Mouse (Mus musculus) layer of hippocampus, adult 9-10 months (tissue): ENCODE measurements around the gene Lars2.

Experiments used
- DNase-seq: peaks from one replicate; pipeline ENCODE4 v3.0.0; 2022; ENCODE audit warnings: low spot score

The Lars2 gene

DNA sequence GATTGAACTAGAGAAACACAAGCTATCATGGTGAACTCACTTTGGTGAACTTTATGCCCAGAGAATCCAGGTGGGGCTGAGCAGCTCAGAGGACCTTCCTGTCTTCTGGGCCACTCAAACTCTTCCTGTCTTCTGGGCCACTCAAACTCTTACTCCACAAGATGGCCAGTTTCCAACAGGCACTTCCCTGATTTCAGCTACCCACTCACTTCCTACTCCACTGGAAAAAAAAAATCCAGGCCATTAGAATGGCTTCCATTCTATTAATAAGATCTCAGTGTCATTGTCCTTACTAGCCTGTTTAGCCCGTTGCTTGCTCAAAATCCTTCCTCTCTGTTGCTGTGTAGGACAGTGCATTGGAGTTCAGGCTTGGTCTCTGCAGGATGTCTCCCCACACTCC, 108.8 kb downstream of the Lars2 start:
- DNase-seq: no peak

DNA sequence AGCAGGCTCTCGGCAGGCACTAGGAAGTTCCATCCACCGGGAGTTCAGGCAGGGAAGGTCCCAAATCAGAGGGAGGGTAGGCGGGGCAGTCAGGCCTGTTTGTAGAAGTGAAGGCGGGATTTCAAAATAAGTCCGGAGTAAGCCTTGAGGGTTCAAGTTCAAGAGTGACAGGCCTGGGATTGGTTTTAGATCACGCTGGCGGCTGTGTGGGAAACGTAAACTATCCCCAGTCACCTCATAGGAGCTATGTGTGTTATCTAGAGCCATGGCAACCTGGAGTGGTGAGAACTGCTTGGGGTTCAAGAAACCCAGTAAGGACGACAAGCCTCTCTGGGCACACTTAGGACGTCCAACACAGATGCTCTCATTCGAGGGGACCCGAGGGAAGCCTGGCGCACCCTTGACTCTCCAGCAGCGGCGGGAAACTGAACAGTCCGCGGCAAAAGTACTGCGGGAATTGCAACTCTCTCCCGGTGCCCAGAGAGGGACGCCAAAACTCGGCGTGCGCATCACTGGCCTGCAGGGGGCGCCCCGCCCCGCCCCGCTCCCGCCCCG, 111.4 kb downstream of the Lars2 start:
- DNase-seq: no peak

DNA sequence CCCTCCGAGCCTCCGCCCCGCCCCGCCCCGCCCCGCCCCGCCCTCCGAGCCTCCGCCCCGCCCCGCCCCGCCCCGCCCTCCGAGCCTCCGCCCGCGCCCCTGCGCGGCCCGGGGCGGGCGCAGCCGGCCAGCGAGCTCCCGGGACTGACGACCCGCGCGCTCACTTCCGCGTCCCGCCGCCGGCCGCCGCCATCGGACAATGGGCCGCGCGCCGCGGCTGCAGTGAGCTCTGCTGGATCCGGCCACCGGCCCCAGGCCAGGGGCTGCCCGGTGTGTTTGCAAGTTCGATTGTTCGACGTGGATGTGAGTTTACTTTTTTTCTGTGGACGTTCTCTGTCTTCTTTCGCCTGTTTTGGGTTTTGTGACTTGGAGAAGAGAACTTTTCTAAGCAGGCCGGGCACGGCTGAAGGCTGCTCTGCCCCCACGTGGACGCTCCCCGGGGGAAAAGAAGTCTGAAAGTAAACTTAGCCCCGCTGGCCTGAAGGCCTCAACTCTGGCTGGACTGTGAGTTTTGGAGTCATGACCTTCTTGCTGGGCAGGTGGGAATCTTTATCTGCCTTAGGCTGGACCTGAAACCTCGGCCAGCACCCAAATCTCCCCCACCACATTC, 112.0 kb downstream of the Lars2 start, which contains the start of gene Limd1:
Gene Limd1 (plus strand): TSS at position 121 of the 610 bp plus-strand sequence.
- DNase-seq: no peak

DNA sequence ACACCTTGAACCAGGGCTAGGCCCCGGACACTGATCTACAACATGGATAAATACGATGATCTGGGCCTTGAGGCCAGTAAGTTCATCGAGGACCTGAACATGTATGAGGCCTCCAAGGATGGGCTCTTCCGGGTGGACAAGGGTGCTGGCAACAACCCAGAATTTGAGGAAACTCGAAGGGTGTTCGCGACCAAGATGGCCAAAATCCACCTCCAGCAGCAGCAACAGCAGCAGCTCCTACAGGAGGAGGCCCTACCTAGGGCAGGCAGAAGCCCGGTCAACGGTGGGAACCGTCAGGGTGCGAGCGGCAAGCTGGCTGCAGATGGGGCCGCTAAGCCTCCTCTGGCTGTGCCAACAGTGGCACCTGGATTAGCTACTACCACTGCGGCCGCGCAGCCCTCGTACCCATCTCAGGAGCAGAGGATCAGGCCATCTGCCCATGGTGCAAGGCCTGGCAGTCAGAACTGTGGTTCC, 112.5 kb downstream of the Lars2 start:
- no peak for DNase-seq

GRCm38 (mm10) chr9:123479876-123480252, 113.1 kb downstream of the Lars2 start:
- DNase-seq: no peak

- DNase-seq: no peak
These were observed 113.7 kb downstream of the Lars2 start for GRCm38 (mm10) chr9:123480253-123480921.

DNA sequence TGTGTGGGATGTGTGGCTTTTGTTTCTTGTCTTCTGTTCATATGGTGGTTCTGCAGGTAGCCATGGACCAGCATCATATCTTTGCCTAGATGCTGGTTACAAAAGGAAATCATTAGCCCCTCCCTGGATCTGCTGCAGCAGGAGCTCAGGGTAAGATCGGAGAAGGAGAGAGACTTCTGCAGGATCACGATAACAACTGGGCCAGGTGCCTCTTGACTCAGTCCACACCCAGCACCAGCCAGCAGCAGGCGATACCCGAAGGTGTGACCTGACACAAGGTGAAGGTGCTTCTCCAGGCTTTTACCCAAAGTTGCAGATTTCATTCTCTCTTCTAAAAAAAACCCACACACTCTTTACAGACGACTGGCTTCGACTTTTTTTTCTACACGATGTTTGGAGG, 114.4 kb downstream of the Lars2 start:
- DNase-seq: no peak

- DNase-seq: no peak
These were observed 116.9 kb downstream of the Lars2 start for GRCm38 (mm10) chr9:123483598-123483997.

DNA sequence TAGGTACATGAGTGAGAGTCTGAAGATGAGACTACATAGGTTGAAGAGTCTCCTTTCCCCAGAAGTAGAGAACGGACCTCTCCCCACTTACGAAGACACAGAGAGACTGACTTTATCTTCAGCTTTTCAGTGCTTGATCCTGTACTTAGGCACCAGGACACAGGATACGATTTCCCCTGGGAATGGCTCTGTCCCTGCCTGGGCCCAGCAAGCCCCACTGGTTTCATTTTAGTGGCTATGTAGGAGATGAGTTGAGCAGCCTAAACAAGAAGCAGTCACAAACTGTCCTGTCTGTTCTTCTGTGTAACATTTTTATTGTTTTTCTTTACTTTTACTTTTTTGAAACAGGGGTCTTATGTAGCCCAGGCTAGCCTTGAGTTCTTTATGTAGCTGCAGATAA, 118.1 kb downstream of the Lars2 start:
- DNase-seq: no peak

DNA sequence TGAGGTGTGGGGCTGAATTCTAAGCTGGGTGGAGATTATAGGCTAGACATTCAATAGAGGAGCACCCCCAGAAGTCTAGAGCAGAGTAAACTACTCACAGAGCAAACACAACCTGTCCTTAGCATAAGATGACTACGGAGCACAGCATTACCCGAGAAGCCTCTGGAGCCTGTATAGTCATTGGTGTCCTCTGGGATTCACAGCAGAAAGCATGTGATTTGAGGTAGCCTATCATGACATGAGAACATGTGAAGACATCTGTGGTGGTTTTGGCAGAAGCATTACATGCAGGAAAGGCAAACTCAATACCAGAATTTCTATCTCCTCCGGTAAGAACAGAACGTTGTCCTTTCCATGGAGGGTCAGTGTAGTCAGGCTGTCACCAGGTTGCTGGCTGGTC, 118.8 kb downstream of the Lars2 start:
- DNase-seq: no peak

DNA sequence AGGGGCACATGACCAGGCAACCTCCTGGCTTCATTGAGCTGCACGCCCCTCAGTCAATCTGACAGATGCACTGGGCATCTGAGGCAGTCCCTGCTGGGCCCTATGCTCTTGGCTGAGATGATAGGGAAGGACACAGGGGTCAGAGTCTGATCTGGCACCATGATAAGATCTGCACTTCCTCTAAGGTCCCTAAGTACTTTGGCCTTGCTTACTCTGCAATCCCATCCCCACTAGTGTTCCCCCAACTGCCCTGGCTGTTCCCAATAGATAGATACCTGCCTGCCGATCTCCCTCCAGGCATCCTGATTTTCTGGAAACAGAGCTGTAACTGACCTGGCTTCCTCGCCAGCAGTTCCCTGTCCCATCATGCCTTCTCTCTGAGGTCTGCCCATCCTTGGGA, 119.9 kb downstream of the Lars2 start:
- DNase-seq: no peak

- no peak for DNase-seq
These were observed 122.3 kb downstream of the Lars2 start for GRCm38 (mm10) chr9:123489073-123489472.

GRCm38 (mm10) chr9:123489727-123490343, 123.1 kb downstream of the Lars2 start:
- DNase-seq: no peak

DNA sequence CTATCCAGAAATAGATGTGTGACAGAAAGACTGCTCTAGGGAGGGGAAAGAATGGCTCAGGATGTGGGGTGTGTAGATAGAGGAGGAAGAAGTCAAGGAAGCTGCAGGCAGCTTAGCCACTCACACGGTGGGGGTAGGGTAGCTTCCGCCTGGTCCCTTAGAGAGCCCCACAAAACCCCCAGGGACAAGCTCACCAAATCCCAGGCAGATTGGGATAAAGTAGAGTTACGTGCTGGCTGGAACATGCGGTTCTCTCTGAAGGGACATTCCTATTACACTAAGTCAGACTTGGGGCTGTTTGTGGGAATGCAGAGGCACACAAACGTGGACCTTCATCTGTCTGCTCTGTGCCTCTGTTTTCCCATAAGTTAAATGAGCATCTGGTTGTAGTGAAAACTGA, 124.2 kb downstream of the Lars2 start:
- no peak for DNase-seq

DNA sequence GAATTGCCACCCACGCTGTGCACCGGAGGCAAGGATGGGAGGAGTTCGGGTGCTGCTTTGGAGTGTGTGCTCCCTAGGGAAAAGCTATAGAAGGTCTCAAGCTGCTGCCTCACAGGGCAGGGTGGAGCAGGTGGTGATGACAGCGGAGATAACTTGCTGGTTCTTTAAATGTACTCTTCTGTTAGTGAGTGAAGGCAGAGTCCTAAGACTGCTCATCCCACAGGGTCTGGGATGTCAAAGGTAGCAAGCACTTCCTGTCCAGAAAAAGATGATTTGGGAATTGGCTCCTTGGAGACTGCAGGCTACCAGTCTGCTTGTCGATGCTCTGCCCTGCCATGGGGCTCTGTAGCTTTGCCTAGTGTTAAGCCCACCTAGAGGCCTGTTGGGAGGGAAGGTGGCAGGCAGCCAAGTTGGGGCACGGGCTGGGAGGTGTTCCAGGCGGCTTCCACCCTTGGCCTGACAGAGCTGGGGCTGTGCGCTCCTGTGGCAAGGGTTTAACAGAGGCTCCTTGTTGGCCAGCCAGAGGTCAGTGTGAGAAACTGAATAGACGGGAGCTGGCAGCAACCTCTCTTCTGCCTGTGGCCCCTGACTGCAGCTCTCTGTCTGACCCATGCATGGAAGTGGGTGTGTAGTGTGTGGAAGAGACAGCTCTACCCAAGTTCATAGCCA, 125.3 kb downstream of the Lars2 start:
- DNase-seq: no peak

- DNase-seq: no peak
These were observed 129.9 kb downstream of the Lars2 start for GRCm38 (mm10) chr9:123496665-123497064.

DNA sequence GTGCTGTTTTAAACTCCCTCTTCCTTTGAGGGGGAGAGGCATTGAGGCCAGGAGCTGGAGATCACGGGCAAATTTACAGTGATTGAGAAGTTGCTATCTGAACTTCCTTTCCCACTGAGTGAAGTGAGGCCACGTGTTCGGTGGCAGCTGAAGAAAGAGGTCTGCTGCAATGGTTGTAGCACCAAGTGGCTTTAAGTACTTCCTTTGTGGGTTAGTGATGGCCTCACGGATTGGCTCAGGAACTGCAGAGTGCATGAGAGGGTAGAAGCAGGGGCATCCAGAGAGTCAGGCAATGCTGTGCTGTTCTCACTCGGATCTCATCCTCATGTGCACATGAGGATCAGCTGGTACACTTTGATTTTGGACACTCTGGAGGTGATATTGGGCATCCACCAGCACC, 131.2 kb downstream of the Lars2 start:
- DNase-seq: no peak

DNA sequence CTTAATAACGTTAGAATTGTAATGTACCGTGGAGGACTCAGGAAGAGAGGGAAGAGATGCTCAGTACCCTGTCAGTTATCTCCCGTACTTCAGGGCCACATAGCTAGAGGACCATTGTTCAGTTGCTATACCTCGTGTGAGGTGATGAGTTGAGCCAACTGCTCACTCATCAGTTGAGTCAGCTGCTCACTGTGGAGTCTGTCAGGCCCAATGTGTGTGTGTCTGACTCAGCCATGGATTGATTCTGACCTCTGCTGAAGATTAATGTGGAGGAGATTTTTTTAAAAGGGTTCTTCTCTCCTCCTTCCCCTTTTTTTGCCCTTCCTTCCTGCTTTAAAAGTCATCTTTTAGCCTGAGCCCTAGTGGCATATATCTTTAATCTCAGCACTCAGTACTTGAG, 133.8 kb downstream of the Lars2 start:
- no peak for DNase-seq

DNA sequence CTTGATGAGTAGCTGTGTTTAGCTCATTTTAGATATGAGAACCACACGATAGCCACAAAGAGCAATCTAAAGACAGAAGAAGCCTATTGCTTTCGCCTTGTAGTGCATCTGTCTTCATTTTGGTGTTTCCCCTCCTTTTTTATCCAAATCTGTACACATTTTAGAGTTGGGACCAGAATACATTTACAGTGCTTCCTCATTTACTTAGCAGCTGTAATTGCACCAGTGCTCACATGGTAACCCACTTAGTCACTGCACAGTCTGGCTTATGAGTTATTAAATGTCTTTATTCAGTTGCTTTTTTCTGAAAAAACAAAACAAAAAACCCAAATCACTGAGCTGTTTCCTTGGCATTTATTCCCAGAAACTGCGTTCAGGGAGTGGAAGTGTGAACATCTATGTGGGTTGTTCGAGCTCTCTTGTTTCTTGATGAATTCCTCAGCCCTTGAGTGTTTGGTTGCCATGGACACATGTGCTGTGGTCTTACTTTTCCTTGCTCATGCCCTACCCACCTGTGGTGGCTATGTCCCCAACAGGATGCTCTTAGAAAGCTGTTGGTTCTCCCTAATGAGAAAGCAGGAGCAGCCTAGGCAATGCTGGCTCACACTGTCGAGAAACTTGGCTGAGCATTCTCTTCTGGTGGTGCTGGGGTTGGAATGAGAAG, 136.6 kb downstream of the Lars2 start:
- no peak for DNase-seq

- DNase-seq: no peak
These were observed 137.6 kb downstream of the Lars2 start for GRCm38 (mm10) chr9:123504325-123504724.

DNA sequence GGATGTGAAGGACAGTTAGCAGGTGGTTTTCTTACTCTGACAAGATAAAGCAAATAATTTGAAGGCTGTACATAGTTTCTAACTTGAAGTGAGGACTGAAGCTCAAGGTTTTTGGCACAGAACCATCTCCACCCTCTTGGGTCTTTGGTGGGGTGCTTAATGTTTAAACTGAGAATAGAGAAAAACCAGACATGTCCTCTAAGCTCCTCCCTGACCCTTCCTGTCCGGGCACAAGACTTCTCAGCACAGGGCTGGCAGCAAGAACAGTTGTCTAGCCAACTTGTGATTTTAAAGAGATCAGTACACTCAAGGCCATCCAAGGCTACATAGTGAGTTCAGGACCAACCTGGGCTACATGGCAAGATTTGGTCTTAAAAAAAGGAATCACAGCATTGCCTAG, 138.9 kb downstream of the Lars2 start:
- DNase-seq: no peak
